Mouse (Mus musculus) large intestine, adult 2 months (tissue): ENCODE measurements at regions not wholly inside any gene's neighbourhood (a gene's known extent, or its start where the extent isn't known, plus 50 kb on each side); places are given as distances from the start of the nearest gene placed in this dataset.
A peak's percentile ranks its signal among the peaks of the same experiment; 100 is the strongest.

Experiments
- DNase-seq: peaks from one replicate; pipeline ENCODE4 v3.0.0-alpha.2; 2012; ENCODE audit warnings: low read depth, low spot score
- WGBS: fragments of 180-500 bp; shearing (Covaris S2); methylation state at CpG from one replicate; pipeline ENCODE4 v1.1.7; 2018; 5-methylcytosine and 5-hydroxymethylcytosine counted together

DNA sequence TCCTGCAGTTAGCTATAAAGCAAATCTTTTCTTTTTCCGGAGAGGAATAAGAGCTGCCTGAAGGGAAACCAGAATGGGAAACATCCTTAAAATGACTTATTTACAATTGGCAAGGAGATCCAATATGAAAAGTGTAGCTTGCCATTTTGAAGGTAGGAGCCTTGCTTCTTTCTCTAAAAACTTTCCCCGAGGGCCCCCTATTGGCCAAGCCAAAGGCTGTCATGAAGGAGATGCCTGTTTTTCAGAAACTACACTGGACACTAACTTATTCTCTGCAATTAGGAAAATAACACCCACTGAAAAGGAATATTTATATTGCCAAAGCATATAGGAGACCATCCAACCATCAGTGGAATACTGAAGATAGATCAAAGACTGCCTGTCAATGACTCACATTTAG lies 312.8 kb upstream of the Thrb start:
- 70% methylated on average over 2 of the region's 2 CpGs for WGBS
- DNase-seq = no peak

DNA sequence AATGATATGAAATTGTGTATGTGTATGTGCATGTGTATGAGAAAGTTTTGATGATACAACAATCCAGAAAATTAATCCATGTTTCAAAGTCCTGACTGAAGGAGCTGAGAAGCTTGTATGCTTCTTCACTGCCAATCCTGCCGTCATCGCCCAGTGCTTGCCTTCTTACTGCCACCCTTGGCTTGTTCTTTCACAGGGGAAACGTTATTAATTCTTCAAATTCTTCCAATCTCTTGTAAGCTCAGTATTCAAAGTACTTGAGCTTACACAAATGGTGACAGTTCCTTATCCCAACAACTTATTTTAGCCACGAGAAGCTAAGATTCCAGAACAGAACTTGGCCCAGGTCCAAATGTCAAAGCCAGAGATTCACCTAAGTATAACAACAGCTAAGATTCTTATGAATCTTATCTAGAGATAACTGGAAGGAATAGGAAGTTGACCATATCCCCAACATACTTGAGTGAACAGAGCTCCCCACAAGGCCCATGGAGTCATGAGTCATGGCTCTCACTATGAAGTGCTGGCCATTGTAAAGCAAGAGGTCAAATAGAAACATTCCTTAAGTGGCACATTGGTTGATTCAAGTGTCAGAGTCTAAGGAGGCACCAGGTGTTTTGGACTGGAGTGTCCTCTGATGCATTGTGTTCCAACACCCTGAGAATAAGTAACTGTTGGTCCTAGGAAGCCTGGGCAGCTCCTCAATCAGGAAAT lies 307.6 kb upstream of the Thrb start:
- WGBS = 69% methylated on average over 4 of the region's 4 CpGs
- DNase-seq = no peak

DNA sequence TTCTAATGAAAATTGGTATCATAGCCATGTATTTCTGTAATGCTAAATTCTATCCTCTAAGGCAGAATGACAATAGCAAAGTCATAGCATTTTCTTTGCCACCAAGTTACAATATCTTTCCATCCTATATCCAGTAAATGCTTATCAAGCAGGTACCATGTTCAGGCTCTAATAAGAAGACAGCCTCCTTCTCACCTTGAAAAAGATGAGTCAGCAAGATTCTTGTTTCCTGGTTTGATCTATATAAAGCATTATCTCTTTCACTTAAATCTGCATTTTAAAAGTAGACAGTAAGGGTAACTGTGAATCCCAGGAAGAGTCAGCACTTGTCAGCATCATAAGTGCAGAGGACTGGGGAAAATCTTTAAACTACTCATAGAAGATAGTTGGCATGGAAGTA lies 298.2 kb upstream of the Thrb start:
- DNase-seq = no peak

DNA sequence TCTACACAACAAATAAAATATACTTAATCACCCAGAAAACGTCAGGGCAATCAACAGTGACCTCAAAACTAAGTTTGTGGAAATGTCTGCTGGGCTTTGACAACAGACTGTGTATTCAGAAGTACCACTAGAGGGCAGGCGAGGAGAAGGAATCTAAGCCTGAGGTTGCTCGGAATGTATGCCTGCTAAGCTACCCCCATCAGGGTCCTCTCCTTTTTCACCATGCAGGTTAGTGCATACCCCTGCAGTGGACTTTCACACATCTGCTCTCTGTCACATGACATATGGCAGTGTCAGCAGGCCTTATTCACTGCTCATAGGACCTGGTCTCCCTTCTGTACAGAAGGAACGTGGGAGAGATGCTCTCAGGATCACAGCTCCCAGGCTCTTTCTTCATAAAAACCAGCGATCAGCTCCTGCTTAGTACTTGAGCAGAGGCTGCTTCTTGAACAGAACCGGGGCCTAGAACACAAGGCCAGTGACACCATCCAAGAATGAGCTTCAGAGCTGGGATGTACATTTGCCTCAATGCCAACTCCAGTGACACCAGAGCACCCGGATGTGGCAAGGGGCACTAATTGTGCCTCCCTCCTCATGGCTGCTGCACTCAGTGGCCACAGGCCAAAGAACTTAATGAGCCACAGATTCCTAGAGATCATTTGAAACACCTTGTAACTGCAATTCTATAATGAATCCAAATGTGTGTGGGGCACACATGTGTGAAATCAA lies 257.1 kb upstream of the Thrb start:
- DNase-seq = no peak
- 37% methylated on average over 7 of the region's 7 CpGs for WGBS

DNA sequence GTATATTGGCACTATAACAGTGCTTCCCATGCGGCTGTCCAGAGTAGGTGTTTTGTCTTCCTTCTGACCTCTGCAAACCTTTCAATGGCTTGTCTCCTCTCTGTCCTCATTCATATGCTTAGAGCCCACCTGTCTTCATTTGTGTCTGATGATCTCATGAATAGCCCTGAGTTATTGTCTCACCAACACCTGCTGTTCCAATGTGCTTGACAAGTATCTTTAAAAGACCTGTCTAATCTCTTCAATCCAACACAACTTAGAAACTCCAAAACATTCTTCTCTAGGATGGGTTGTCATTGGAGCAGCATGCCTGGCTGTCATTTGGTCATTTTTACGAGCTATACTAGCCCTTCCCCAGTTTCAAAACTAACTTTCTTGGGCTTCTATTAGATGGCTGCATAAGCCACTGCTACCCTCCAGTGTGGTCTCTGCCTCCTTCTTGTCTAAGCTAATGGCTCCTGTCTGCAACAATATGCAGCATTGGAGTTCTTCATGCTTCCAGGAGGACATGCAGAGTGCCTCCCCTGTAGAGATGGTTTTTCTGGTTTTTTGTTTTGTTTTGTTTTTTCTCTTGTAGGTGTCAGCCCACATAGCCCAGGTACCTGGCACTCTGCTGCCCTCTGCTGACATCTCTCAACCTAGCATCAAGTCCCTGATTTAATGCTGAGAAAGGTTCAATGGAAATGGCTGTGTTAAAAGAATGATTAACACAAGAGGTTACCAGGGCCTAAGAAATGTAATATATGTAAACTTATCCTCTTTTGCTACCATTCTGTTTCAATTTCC lies 254.3 kb upstream of the Thrb start:
- 72% methylated on average over 2 of the region's 2 CpGs for WGBS
- peak; percentile 25 for DNase-seq

DNA sequence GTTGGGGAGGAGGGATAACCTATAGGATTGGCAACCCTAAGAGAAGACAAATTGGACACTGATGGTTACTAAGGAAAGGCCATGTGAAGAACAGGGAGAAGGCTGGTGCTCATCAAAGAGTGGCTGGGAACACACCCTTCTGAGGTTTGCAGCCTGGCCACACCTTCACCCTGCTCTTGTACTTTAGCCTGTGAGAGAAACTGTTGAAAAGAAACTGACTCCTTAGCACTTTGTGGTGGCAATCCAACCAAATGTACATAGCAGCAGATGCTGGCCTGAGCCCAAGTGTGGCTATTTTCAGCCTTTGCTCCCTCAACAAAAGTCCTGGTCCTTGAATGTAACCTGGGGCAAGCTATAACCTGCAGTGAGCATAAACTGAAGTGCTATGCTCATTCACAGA lies 253.2 kb upstream of the Thrb start:
- DNase-seq = peak; percentile 53

DNA sequence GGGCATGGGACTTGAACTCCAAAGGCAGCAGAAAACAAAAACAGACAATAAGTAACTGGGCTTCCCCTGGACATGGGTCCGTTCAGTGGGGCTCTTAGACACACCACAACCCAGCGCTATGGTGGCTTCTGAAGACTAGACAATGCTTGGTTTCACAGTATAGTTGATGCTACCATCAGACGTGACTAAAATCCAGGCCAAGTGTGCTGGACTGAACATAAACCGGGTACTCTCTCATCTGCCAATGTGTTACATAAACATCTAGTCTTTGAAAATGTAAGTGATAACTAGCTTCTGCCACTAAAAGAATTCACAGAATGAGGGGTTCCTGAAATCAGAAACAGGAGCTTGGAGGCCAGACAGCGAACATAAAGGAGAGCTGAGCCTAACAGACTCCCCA lies 251.7 kb upstream of the Thrb start:
- 74% methylated on average over 5 of the region's 5 CpGs for WGBS

DNA sequence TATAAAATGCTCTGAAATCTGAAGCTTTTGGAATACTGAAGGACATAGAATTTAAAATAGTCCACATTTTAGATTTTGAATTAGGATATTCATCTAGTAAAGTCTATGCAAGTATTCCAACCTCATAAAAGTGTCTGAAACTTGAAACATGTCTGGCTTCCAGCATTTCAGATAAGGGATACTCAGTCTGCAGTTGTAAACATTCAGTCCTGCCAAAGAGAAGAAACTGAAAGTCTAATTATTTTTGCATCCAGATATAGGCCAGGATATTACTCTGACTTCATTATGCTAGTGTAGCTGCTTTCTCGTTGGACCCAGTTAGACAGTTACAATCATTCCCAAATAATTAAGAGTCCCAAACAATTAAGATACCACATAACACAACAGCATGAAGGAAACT lies 251.2 kb upstream of the Thrb start:
- no peak for DNase-seq
- WGBS = 43% methylated on average over 1 of the region's 1 CpGs

More for the DNA sequence above, 251.7 kb upstream of the Thrb start:
- DNase-seq = no peak

DNA sequence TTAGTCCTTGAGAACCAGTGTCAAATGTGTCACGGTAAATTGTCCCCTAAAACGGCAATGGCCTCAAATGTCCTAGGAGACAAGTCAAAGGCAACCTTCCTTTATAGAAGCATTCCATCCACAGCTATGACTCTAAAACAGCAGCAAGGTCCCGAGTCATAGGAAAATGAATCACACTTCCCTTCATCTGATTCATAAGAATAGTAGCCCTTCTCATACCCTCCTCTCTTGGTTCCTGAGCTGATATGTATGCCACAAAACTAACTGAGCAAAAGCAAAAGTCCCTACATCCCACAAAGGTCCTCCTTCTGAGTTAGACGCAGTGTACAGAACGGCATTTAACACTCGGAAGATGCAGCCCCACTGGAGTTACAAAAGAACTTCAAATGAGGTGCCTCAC lies 250.6 kb upstream of the Thrb start:
- 92% methylated on average over 6 of the region's 6 CpGs for WGBS
- no peak for DNase-seq

DNA sequence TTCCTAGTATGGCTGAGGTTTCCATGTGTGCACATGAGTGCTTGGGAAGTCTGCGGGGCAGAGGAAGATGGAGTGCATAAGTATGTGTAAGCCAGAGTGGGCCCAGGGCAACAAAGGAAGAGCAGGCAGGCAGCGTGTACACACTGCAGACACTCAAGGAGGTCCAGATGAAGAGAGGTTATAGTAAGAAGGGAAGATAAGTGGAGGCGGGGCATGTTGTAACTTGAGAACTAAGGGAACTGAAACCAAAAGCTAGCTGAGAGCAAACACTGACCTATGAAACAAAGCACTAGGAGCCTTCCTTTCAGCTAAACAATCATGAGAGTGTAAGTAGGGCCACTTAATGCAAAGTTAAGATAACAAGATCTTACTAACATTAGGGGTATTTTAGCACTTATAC lies 249.3 kb upstream of the Thrb start:
- 27% methylated on average over 3 of the region's 3 CpGs for WGBS
- no peak for DNase-seq

DNA sequence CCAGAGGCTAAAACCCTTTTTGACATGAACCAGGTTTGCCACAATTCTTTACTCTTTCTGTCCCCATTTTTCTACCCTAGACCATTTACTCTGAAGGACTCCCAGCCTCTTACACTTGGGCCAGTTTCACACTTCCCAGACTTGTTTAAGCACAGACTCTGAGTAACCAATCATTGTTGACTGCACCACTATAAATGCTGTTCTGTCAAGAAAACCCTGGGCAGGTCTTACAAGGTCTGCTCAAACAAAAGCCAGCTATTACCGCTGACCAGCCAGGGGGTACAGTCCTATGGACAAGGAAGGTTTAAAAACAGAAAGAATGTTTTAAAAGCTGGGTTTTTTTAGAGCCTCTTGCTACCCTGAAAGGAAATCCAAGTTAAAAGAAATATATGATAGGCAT lies 248.8 kb upstream of the Thrb start:
- WGBS = 27% methylated on average over 1 of the region's 1 CpGs
- no peak for DNase-seq

DNA sequence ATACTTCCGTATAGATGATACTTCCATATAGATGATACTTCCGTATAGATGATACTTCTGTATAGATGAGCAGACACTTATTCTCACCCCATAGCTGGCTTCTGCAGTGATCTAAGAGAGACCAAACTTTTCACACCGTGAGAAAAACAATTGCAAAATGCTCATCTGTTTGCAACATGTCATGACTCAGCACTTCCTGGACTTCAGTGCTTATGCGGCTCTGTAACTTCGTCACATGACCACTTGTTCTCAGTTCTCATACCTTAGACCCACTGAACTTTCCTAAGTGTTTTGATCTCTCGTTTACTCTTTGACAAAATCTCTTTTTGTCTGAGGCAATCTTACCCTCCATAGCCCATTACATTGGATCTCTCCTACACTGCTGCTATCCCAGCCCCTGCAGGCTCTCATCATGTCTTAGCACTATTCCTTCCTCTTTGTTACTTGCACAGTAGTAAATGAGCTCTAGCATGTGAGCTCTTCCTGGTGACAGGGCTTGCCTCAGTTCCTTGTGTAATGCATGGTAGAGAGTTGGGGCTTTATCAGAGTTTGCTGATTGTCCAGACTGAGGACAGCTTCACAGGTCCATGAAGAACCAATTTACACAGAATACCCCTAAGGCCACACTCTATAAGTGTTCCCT lies 245.7 kb upstream of the Thrb start:
- no peak for DNase-seq
- 63% methylated on average over 6 of the region's 6 CpGs for WGBS

DNA sequence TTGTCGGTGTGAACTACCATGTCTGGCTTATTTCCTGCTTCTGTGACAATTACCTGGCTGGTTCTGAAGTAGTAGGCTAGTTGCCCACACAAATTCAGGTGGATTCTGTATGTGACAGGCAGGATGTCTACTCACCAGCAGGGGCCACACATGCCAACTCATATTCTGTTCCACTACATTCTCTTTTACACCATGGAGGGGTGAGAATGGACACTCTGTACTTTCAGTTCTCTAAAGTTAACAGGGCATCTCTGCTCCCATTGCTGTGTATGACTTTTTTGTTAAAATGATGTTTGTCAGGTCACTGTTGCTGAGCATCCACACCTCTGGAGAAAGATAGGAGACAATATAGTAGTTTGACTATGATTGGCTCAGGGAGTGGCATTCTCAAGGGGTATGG lies 232.3 kb upstream of the Thrb start:
- DNase-seq = no peak
- WGBS = 67% methylated on average over 1 of the region's 1 CpGs

DNA sequence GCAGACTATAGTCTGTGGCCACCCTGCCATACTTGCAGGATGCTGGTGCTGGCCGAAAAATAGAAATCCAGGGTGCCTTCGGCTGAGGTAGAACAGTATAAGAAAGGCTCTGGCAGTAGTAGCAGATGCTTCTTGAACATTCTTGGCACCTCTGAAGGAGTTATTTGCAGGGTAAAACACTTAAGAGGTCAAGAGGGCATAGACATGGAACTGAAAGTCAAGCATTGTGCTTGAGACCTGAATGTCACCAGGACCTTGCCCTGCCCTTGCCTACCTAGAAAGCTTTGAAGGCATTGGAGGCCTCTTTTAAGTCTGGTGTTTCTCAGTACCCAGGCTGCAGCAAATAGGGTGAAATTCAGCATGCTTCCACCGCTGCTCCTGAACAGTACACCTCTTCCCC lies 230.9 kb upstream of the Thrb start:
- WGBS = 81% methylated on average over 3 of the region's 3 CpGs

DNA sequence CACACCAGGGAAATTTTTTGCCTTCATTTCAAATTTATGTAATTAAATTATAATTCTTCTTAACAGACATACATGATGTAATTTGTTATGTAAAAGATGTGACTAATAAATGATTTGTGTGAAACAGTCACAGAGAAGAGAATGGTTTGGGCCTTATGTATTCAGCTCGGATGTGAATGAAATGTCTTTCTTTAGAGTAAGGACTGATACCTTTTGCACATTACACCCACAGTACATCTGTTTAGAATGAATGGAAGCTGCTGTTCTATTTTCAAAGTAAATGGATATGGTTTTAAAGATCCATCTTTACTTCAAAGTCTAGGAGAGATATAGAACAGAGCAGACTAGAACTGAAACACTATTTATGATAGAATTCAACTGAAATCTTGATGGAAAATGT lies 226.7 kb upstream of the Thrb start:
- WGBS = 70% methylated on average over 1 of the region's 1 CpGs

More for the DNA sequence above, 230.9 kb upstream of the Thrb start:
- DNase-seq = no peak

DNA sequence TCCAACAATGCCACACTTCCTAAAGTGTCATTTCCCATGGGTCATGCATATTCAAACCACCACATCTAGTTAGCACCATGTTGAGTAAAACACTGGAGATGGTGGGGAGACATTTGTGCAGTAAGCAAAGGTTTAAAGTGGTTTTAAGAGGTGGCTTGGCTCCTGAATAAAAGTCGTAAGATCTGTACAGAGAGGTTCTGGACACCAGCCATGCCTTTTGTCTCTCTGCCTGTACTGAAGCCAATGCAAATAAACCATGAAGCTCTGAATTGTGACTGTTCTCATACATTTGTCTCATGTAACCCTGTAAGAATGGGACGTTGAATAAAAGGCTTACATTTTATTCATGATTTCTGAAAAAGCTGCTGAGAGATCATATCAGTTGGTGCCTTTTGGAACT lies 202.1 kb upstream of the Thrb start:
- no peak for DNase-seq
- WGBS = 31% methylated on average over 2 of the region's 2 CpGs

More for the DNA sequence above, 226.7 kb upstream of the Thrb start:
- no peak for DNase-seq

DNA sequence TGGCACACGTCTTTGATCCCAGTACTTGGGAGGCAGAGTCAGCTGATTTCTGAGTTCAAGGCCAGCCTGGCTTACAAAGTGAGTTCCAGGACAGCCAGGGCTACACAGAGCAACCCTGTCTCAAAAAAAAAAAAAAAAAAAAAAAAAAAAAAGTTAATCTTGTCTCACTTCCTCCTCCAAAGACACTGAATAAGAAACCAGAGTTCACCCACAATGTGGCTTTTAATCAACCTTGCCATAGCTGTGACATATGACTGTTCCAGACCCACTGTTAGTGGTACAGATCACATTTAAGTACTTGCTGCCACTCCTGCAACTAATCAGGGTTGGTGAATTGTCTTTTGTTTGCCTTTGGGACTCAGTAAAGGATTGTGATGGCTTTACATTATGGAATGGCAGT lies 181.1 kb upstream of the Thrb start:
- 69% methylated on average over 1 of the region's 1 CpGs for WGBS
- DNase-seq = no peak

DNA sequence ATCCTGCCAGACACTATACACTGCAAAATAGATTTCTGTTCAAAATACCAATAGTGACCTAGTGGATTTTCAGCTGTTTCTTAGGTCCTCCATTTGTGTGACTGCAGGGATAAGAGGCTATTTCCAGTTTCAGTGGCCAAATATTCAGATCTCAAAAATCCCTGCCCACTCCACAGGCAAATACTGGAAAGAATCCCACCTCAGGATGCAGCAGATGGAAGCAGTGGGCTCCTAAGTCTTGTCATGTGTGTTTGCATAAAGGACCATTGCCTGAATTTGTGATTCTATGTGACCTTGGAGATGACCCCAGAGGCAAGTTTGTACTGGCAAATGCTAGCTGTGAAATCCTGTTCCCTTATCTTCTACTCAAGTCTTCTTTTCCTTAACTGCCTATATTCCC lies 175.2 kb upstream of the Thrb start:
- DNase-seq = no peak

DNA sequence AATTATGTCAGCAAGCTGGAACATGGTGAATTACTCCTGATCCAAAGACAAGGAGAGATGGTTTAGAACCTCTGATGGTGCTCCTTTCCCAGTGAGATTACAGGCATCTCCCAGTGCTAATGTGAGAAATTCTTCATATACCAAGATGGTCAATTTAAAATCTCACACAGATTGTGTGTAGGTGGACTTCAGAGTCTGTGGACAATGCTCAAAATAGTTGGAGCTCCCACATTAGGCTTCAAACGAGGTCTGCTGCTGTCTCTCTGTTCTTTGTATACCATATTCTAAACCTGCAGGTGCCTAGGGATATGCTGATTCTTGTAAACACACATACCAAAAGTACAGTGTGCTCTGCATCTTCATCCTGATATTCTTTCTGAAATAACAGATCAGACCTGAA lies 146.3 kb upstream of the Thrb start:
- 33% methylated on average over 1 of the region's 1 CpGs for WGBS
- DNase-seq = no peak

DNA sequence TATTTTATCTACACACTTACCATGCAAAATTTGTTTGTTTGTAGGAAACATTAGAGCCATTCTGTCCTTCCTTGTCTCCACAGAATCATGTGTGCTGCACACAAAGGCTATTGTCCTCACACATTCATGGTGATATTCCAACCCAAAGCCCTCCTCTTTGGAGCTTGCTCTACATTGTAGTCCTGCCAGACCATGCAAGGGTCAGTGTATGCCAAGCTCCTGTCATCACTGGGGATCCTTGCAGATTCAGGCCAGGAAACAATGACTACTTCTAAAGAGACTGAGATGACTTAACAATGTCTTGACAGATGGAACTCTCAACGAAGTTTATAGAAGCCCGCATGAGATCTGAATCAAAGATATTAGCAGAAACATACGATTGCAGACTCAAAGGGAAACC lies 137.4 kb upstream of the Thrb start:
- DNase-seq = no peak

More for the DNA sequence above, 137.4 kb upstream of the Thrb start:
- WGBS = 82% methylated on average over 3 of the region's 3 CpGs
